Mouse (Mus musculus): ENCODE measurements around the gene Smtnl1. TPM values are rescaled to one million over a fixed set of nuclear protein-coding genes. Genes with fewer than 3 reads are reported as not detected.
"Not testable (repeated sequence)": the region's sequence is repeated elsewhere in the genome, so short reads cannot be mapped to it uniquely, and the experiment has no call there.

Gene Smtnl1
- polyA plus RNA-seq, 1 experiment from 2014 or later, result 0.21 TPM

GRCm38 (mm10) chr2:84803963-84804362 lies 18.5 kb downstream of the Smtnl1 start:
- no peak for ATAC-seq (replicated peaks; ENCODE audit: extremely low read depth, insufficient read depth, low FRiP score)
- no peak overlapping the region for H3K4me2 ChIP-seq (ENCODE audit: low read depth, low read length)
- WGBS, result 92% methylated on average over 7 of the region's 7 CpGs

GRCm38 (mm10) chr2:84801223-84801622 lies 21.2 kb downstream of the Smtnl1 start:
- not testable (repeated sequence) for H3K4me3 ChIP-seq (ENCODE audit: low read length); H3K4me1 ChIP-seq (ENCODE audit: control insufficient read depth, insufficient read depth, low read length); ATAC-seq (replicated peaks; ENCODE audit: extremely low read depth, insufficient read depth, low FRiP score); H3K36me3 ChIP-seq (ENCODE audit: control insufficient read depth, insufficient read depth); H3K4me2 ChIP-seq (ENCODE audit: low read depth, low read length); H3K27ac ChIP-seq (ENCODE audit: low read length); H3K9me3 ChIP-seq (replicated peaks; ENCODE audit: control insufficient read depth, low read length); H3K27me3 ChIP-seq (ENCODE audit: control insufficient read depth, insufficient read depth, low read length); H3K9ac ChIP-seq (ENCODE audit: low read length)
- WGBS, result 72% methylated on average over 5 of the region's 5 CpGs

More at GRCm38 (mm10) chr2:84803963-84804362, 18.5 kb downstream of the Smtnl1 start:
- Histone ChIP-seq H3K4me1 (ENCODE audit: control insufficient read depth, insufficient read depth, low read length) (no peaks in the 10 kb centered on the region), H3K9me3 (replicated peaks; ENCODE audit: control insufficient read depth, low read length) (no peaks in the 10 kb centered on the region), H3K4me3 (ENCODE audit: low read length) (no peak overlapping the region), H3K36me3 (ENCODE audit: control insufficient read depth, insufficient read depth) (no peaks in the 10 kb centered on the region; the same call in 1 of the 2 replicates), H3K27me3 (ENCODE audit: control insufficient read depth, insufficient read depth, low read length) (no peaks in the 10 kb centered on the region), H3K9ac (ENCODE audit: low read length) (no peak overlapping the region), H3K27ac (ENCODE audit: low read length) (no peak overlapping the region)

GRCm38 (mm10) chr2:84800304-84800703 lies 22.1 kb downstream of the Smtnl1 start:
- peaks cover 3% of the 10 kb centered on the region; the same call in 1 of the 2 replicates for H3K4me1 ChIP-seq (ENCODE audit: control insufficient read depth, insufficient read depth, low read length)
- H3K9ac ChIP-seq (ENCODE audit: low read length), result no peak overlapping the region
- no peak overlapping the region for H3K4me2 ChIP-seq (ENCODE audit: low read depth, low read length)
- peaks cover 6% of the 10 kb centered on the region for H3K9me3 ChIP-seq (replicated peaks; ENCODE audit: control insufficient read depth, low read length)
- no peaks in the 10 kb centered on the region for H3K27me3 ChIP-seq (ENCODE audit: control insufficient read depth, insufficient read depth, low read length)
- H3K27ac ChIP-seq (ENCODE audit: low read length), result no peak overlapping the region
- no peaks in the 10 kb centered on the region for H3K36me3 ChIP-seq (ENCODE audit: control insufficient read depth, insufficient read depth)
- no peak for ATAC-seq (replicated peaks; ENCODE audit: extremely low read depth, insufficient read depth, low FRiP score)
- no peak overlapping the region for H3K4me3 ChIP-seq (ENCODE audit: low read length)
- 58% methylated on average over 4 of the region's 4 CpGs for WGBS

- WGBS, result under 1% methylated on average over 15 of the region's 16 CpGs
- ATAC-seq (replicated peaks; ENCODE audit: extremely low read depth, insufficient read depth, low FRiP score), result peak; percentile 65
Measured at GRCm38 (mm10) chr2:84799041-84799561, 23.4 kb downstream of the Smtnl1 start.

GRCm38 (mm10) chr2:84798493-84798921 lies 23.9 kb downstream of the Smtnl1 start, which contains the start of gene Ube2l6:
TSS of gene Ube2l6 (plus strand) at chr2:84798828.
- WGBS, result under 1% methylated on average over 21 of the region's 21 CpGs
- H3K27me3 ChIP-seq (ENCODE audit: control insufficient read depth, insufficient read depth, low read length), result no peaks in the 10 kb centered on the region
- ATAC-seq (replicated peaks; ENCODE audit: extremely low read depth, insufficient read depth, low FRiP score), result peak; percentile 45

More at GRCm38 (mm10) chr2:84799041-84799561, 23.4 kb downstream of the Smtnl1 start:
- Histone ChIP-seq H3K27ac (ENCODE audit: low read length) (peak overlapping the region; percentile 69), H3K9ac (ENCODE audit: low read length) (peak overlapping the region; percentile 70), H3K27me3 (ENCODE audit: control insufficient read depth, insufficient read depth, low read length) (no peaks in the 10 kb centered on the region), H3K36me3 (ENCODE audit: control insufficient read depth, insufficient read depth) (no peaks in the 10 kb centered on the region), H3K9me3 (replicated peaks; ENCODE audit: control insufficient read depth, low read length) (peaks cover 9% of the 10 kb centered on the region), H3K4me2 (ENCODE audit: low read depth, low read length) (peak overlapping the region; percentile 99), H3K4me3 (ENCODE audit: low read length) (peak overlapping the region; percentile 71), H3K4me1 (ENCODE audit: control insufficient read depth, insufficient read depth, low read length) (peaks cover 3% of the 10 kb centered on the region; the same call in 1 of the 2 replicates)

GRCm38 (mm10) chr2:84797833-84798492 lies 24.5 kb downstream of the Smtnl1 start:
- ATAC-seq (replicated peaks; ENCODE audit: extremely low read depth, insufficient read depth, low FRiP score), result peak; percentile 55
- H3K4me3 ChIP-seq (ENCODE audit: low read length), result peak overlapping the region; percentile 71
- 10% methylated on average over 13 of the region's 13 CpGs for WGBS
- H3K36me3 ChIP-seq (ENCODE audit: control insufficient read depth, insufficient read depth), result no peaks in the 10 kb centered on the region
- peak overlapping the region; percentile 99 for H3K4me2 ChIP-seq (ENCODE audit: low read depth, low read length)
- H3K4me1 ChIP-seq (ENCODE audit: control insufficient read depth, insufficient read depth, low read length), result peaks cover 3% of the 10 kb centered on the region; the same call in 1 of the 2 replicates
- peak overlapping the region; percentile 70 for H3K9ac ChIP-seq (ENCODE audit: low read length)
- H3K9me3 ChIP-seq (replicated peaks; ENCODE audit: control insufficient read depth, low read length), result peaks cover 9% of the 10 kb centered on the region
- no peaks in the 10 kb centered on the region for H3K27me3 ChIP-seq (ENCODE audit: control insufficient read depth, insufficient read depth, low read length)
- H3K27ac ChIP-seq (ENCODE audit: low read length), result peak overlapping the region; percentile 55

More at GRCm38 (mm10) chr2:84798493-84798921, 23.9 kb downstream of the Smtnl1 start, which contains the start of gene Ube2l6:
- Histone ChIP-seq H3K4me2 (ENCODE audit: low read depth, low read length) (peak within 1 kb of the TSS; percentile 99), H3K27ac (ENCODE audit: low read length) (peak within 1 kb of the TSS; percentile 69), H3K9ac (ENCODE audit: low read length) (peak within 1 kb of the TSS; percentile 70), H3K4me3 (ENCODE audit: low read length) (peak within 1 kb of the TSS; percentile 71), H3K4me1 (ENCODE audit: control insufficient read depth, insufficient read depth, low read length) (peaks cover 3% of the 10 kb centered on the region; the same call in 1 of the 2 replicates), H3K36me3 (ENCODE audit: control insufficient read depth, insufficient read depth) (no peaks in the 10 kb centered on the region), H3K9me3 (replicated peaks; ENCODE audit: control insufficient read depth, low read length) (peaks cover 9% of the 10 kb centered on the region)

GRCm38 (mm10) chr2:84793871-84794270 lies 28.6 kb downstream of the Smtnl1 start:
- peaks cover 3% of the 10 kb centered on the region; the same call in 1 of the 2 replicates for H3K4me1 ChIP-seq (ENCODE audit: control insufficient read depth, insufficient read depth, low read length)
- no peaks in the 10 kb centered on the region for H3K36me3 ChIP-seq (ENCODE audit: control insufficient read depth, insufficient read depth)
- peaks cover 9% of the 10 kb centered on the region for H3K9me3 ChIP-seq (replicated peaks; ENCODE audit: control insufficient read depth, low read length)
- H3K4me3 ChIP-seq (ENCODE audit: low read length), result no peak overlapping the region
- no peak overlapping the region for H3K27ac ChIP-seq (ENCODE audit: low read length)
- H3K4me2 ChIP-seq (ENCODE audit: low read depth, low read length), result no peak overlapping the region
- H3K9ac ChIP-seq (ENCODE audit: low read length), result no peak overlapping the region
- no peaks in the 10 kb centered on the region for H3K27me3 ChIP-seq (ENCODE audit: control insufficient read depth, insufficient read depth, low read length)
- no peak for ATAC-seq (replicated peaks; ENCODE audit: extremely low read depth, insufficient read depth, low FRiP score)
- 76% methylated on average over 3 of the region's 3 CpGs for WGBS

- WGBS, result 86% methylated on average over 3 of the region's 3 CpGs
Measured at GRCm38 (mm10) chr2:84793154-84793553, 29.3 kb downstream of the Smtnl1 start.

GRCm38 (mm10) chr2:84792516-84792915 lies 29.9 kb downstream of the Smtnl1 start:
- no peaks in the 10 kb centered on the region for H3K36me3 ChIP-seq (ENCODE audit: control insufficient read depth, insufficient read depth)
- H3K27me3 ChIP-seq (ENCODE audit: control insufficient read depth, insufficient read depth, low read length), result no peaks in the 10 kb centered on the region
- WGBS, result 37% methylated on average over 3 of the region's 3 CpGs
- no peak overlapping the region for H3K4me3 ChIP-seq (ENCODE audit: low read length)
- H3K4me1 ChIP-seq (ENCODE audit: control insufficient read depth, insufficient read depth, low read length), result no peaks in the 10 kb centered on the region
- H3K4me2 ChIP-seq (ENCODE audit: low read depth, low read length), result no peak overlapping the region
- H3K9ac ChIP-seq (ENCODE audit: low read length), result no peak overlapping the region
- ATAC-seq (replicated peaks; ENCODE audit: extremely low read depth, insufficient read depth, low FRiP score), result no peak
- no peak overlapping the region for H3K27ac ChIP-seq (ENCODE audit: low read length)
- peaks cover 9% of the 10 kb centered on the region for H3K9me3 ChIP-seq (replicated peaks; ENCODE audit: control insufficient read depth, low read length)

More at GRCm38 (mm10) chr2:84793154-84793553, 29.3 kb downstream of the Smtnl1 start:
- Histone ChIP-seq H3K4me1 (ENCODE audit: control insufficient read depth, insufficient read depth, low read length) (no peaks in the 10 kb centered on the region), H3K36me3 (ENCODE audit: control insufficient read depth, insufficient read depth) (no peaks in the 10 kb centered on the region), H3K4me2 (ENCODE audit: low read depth, low read length) (no peak overlapping the region), H3K9me3 (replicated peaks; ENCODE audit: control insufficient read depth, low read length) (peaks cover 9% of the 10 kb centered on the region), H3K27me3 (ENCODE audit: control insufficient read depth, insufficient read depth, low read length) (no peaks in the 10 kb centered on the region), H3K27ac (ENCODE audit: low read length) (no peak overlapping the region), H3K4me3 (ENCODE audit: low read length) (no peak overlapping the region), H3K9ac (ENCODE audit: low read length) (no peak overlapping the region)
- no peak for ATAC-seq (replicated peaks; ENCODE audit: extremely low read depth, insufficient read depth, low FRiP score)
